Mouse (Mus musculus) brain, embryonic 14.5 days (tissue): ENCODE results near the gene Evi5l. TPM values are rescaled to one million over a fixed set of nuclear protein-coding genes. Genes with fewer than 3 reads are reported as not detected.

Source experiments
- DNase-seq: peaks from one replicate; pipeline ENCODE4 v3.0.0-alpha.2; 2011; ENCODE audit warnings: low read depth
- CTCF ChIP-seq: fragments of 200-500 bp; IDR thresholded peaks from 2 replicates; pipeline ENCODE4 v1.5.1; 2012; ENCODE audit warnings: inconsistent platforms, mild to moderate bottlenecking, moderate library complexity, borderline replicate concordance; ENCODE audit not compliant: insufficient read depth, insufficient read length; ENCODE audit errors: extremely low read depth
- POLR2A ChIP-seq: fragments of 200-500 bp; IDR thresholded peaks from 2 replicates; pipeline ENCODE4 v1.6.1; 2012; ENCODE audit warnings: mild to moderate bottlenecking, inconsistent platforms, borderline replicate concordance; ENCODE audit not compliant: poor library complexity, insufficient read depth, insufficient read length, severe bottlenecking; ENCODE audit errors: extremely low read depth
- polyA plus RNA-seq: library from polyadenylated mRNA; depleted of rRNA; stranded (reverse); fragments of >200 nt; gene quantifications from 2 replicates; pipeline ENCODE4 v1.2.3, GENCODE M21; 2012

The Evi5l gene
- polyA plus RNA-seq, 1 experiment, result 107 TPM

GRCm38 (mm10) chr8:4230612-4231351 is 64.4 kb downstream of the Evi5l start:
- DNase-seq, result no peak
- TF ChIP-seq POLR2A (no peak), CTCF (no peak)

GRCm38 (mm10) chr8:4237814-4238433 is 71.6 kb downstream of the Evi5l start:
- TF ChIP-seq CTCF (no peak), POLR2A (no peak)
- no peak for DNase-seq

- peak; percentile 100 for DNase-seq
- TF ChIP-seq POLR2A (peak; percentile 58), CTCF (peak; percentile 55)
Observed at GRCm38 (mm10) chr8:4238434-4239192, 72.2 kb downstream of the Evi5l start, which contains the start of the genes Map2k7 and Gm49320. Gene Map2k7 (plus strand): TSS chr8:4238740. Gene Gm49320 (plus strand): TSS chr8:4238865.

- no peak for DNase-seq
- TF ChIP-seq CTCF, result no peak
- no peak for TF ChIP-seq POLR2A
Observed at GRCm38 (mm10) chr8:4239193-4239890, 73.0 kb downstream of the Evi5l start.

GRCm38 (mm10) chr8:4245061-4245460 is 78.7 kb downstream of the Evi5l start:
- no peak for TF ChIP-seq CTCF
- TF ChIP-seq POLR2A, result no peak
- no peak for DNase-seq

- no peak for DNase-seq
- TF ChIP-seq CTCF (no peak), POLR2A (no peak)
Observed at GRCm38 (mm10) chr8:4245737-4246136, 79.4 kb downstream of the Evi5l start.

- no peak for DNase-seq
- TF ChIP-seq CTCF, result no peak
- TF ChIP-seq POLR2A, result no peak
Observed at GRCm38 (mm10) chr8:4247241-4247640, 80.9 kb downstream of the Evi5l start.

- TF ChIP-seq CTCF (no peak), POLR2A (no peak)
- DNase-seq, result no peak
Observed at GRCm38 (mm10) chr8:4247951-4248540, 81.7 kb downstream of the Evi5l start, which contains the start of gene Tgfbr3l. Gene Tgfbr3l (plus strand): TSS chr8:4248214.

GRCm38 (mm10) chr8:4249213-4249612 is 82.8 kb downstream of the Evi5l start:
- TF ChIP-seq CTCF (no peak), POLR2A (no peak)
- DNase-seq, result peak; percentile 35

GRCm38 (mm10) chr8:4250306-4250970 is 84.1 kb downstream of the Evi5l start:
- no peak for TF ChIP-seq POLR2A
- TF ChIP-seq CTCF, result peak; percentile 85
- DNase-seq, result peak; percentile 82
